Mouse (Mus musculus): ENCODE measurements around the gene Zfp804a.

The Zfp804a gene

GRCm38 (mm10) chr2:82053185-82053891 is at the start of gene Zfp804a:
Gene Zfp804a, plus strand, starts transcription at chr2:82053222.
- no peak for DNase-seq (ENCODE audit: low read depth, low spot score)

GRCm38 (mm10) chr2:82051635-82052034 is 1.4 kb upstream of the Zfp804a start:
- no peak for DNase-seq (ENCODE audit: low read depth, low spot score)

- no peak for DNase-seq (ENCODE audit: low read depth, low spot score)
Observed at GRCm38 (mm10) chr2:82052338-82053184, 461 bp upstream of the Zfp804a start.

GRCm38 (mm10) chr2:82054446-82054845 is 1.4 kb downstream of the Zfp804a start:
- DNase-seq (ENCODE audit: low read depth, low spot score) = no peak

- DNase-seq (ENCODE audit: low read depth, low spot score) = no peak
Observed at GRCm38 (mm10) chr2:82064671-82065070, 11.6 kb downstream of the Zfp804a start.

- DNase-seq (ENCODE audit: low read depth, low spot score) = no peak
Observed at GRCm38 (mm10) chr2:82067912-82068311, 14.9 kb downstream of the Zfp804a start.

- no peak for DNase-seq (ENCODE audit: low read depth, low spot score)
Observed at GRCm38 (mm10) chr2:82069172-82069571, 16.1 kb downstream of the Zfp804a start.

- DNase-seq (ENCODE audit: low read depth, low spot score) = no peak
Observed at GRCm38 (mm10) chr2:82076883-82077282, 23.9 kb downstream of the Zfp804a start.

GRCm38 (mm10) chr2:82078287-82078994 is 25.4 kb downstream of the Zfp804a start:
- no peak for DNase-seq (ENCODE audit: low read depth, low spot score)

- no peak for DNase-seq (ENCODE audit: low read depth, low spot score)
Observed at GRCm38 (mm10) chr2:82080678-82081077, 27.7 kb downstream of the Zfp804a start.

- DNase-seq (ENCODE audit: low read depth, low spot score) = no peak
Observed at GRCm38 (mm10) chr2:82113148-82113547, 60.1 kb downstream of the Zfp804a start.

- no peak for DNase-seq (ENCODE audit: low read depth, low spot score)
Observed at GRCm38 (mm10) chr2:82113650-82114049, 60.6 kb downstream of the Zfp804a start.

GRCm38 (mm10) chr2:82119577-82119976 is 66.6 kb downstream of the Zfp804a start:
- DNase-seq (ENCODE audit: low read depth, low spot score) = no peak

GRCm38 (mm10) chr2:82178693-82179092 is 125.7 kb downstream of the Zfp804a start:
- DNase-seq (ENCODE audit: low read depth, low spot score) = no peak

- DNase-seq (ENCODE audit: low read depth, low spot score) = no peak
Observed at GRCm38 (mm10) chr2:82181010-82181409, 128.0 kb downstream of the Zfp804a start.

- no peak for DNase-seq (ENCODE audit: low read depth, low spot score)
Observed at GRCm38 (mm10) chr2:82199901-82200300, 146.9 kb downstream of the Zfp804a start.

- no peak for DNase-seq (ENCODE audit: low read depth, low spot score)
Observed at GRCm38 (mm10) chr2:82200616-82201015, 147.6 kb downstream of the Zfp804a start.

- DNase-seq (ENCODE audit: low read depth, low spot score) = no peak
Observed at GRCm38 (mm10) chr2:82210605-82211004, 157.6 kb downstream of the Zfp804a start.

- no peak for DNase-seq (ENCODE audit: low read depth, low spot score)
Observed at GRCm38 (mm10) chr2:82211972-82212371, 158.9 kb downstream of the Zfp804a start.

- no peak for DNase-seq (ENCODE audit: low read depth, low spot score)
Observed at GRCm38 (mm10) chr2:82217873-82218272, 164.9 kb downstream of the Zfp804a start.

GRCm38 (mm10) chr2:82246020-82246419 is 193.0 kb downstream of the Zfp804a start:
- no peak for DNase-seq (ENCODE audit: low read depth, low spot score)

GRCm38 (mm10) chr2:82246902-82247522 is 194.0 kb downstream of the Zfp804a start:
- DNase-seq (ENCODE audit: low read depth, low spot score) = no peak

Measured in c-Kit-negative CD71-positive TER-119-positive erythroid progenitor cells, embryonic 14.5 days (primary cell).